Mouse (Mus musculus): ENCODE data around the gene Pecam1.

DNA sequence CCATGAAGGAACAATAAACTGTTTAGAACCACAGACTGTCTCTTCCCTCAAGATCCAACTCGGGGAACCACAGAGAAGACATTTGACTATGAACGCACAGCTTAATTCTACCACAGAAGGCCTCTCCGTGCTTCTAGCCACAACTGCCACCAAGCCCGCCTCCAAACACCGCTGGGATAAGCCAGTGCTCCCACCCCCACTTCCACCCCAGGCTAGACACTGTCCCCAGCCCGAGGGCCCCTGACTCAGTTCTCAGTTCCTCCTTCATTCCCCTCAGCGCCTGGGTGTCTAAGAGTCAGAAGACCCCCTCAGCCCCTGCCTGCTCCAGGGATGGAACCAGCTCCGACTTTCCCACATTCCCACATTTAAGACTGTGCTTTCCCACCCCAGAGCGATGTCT lies 48.8 kb downstream of the Pecam1 start:
- TF ChIP-seq EP300 (IDR thresholded peaks at IDR 0.05) (no peak), CTCF (IDR thresholded peaks at IDR 0.05) (no peak)

All from lung, postnatal 0 days (tissue).